13 mouse cellular contexts compared by ENCODE assay signal in genomic region chr17:71479381-71479901, GRCm38 (mm10). TPM values are rescaled to one million over a fixed set of nuclear protein-coding genes. Genes with fewer than 3 reads are reported as not detected.
DNase-seq lines count a peak whose midpoint lies in the region; ATAC-seq lines count a peak whose summit lies in the region.
"Had no signal": no experiment of that assay in that cellular context is flagged by ENCODE, and none has a peak within 500 bp of the region (broad histone marks: within the 10 kb centered on the region; RNA-seq: fewer than 3 reads in every experiment).

No protein-coding gene starts in this region.

- H3K9me3 ChIP-seq in kidney, embryonic 15.5 days (replicated peaks): no peaks in the 10 kb centered on the region
- H3K9me3 ChIP-seq: hindbrain, embryonic 13.5 days; limb, embryonic 15.5 days had no signal

- H3K4me2 ChIP-seq in kidney, embryonic 15.5 days: no peak overlapping the region
- H3K4me2 ChIP-seq: hindbrain, embryonic 13.5 days; limb, embryonic 15.5 days had no signal

- H3K27ac ChIP-seq in kidney, embryonic 15.5 days: no peak overlapping the region
- H3K27ac ChIP-seq: hindbrain, embryonic 13.5 days; limb, embryonic 15.5 days had no signal

- H3K27me3 ChIP-seq in kidney, embryonic 15.5 days: no peaks in the 10 kb centered on the region
- H3K27me3 ChIP-seq: hindbrain, embryonic 13.5 days; limb, embryonic 15.5 days had no signal

- ATAC-seq in kidney, embryonic 15.5 days (replicated peaks; ENCODE audit: low FRiP score): no peak
- peak; percentile 17; the same call in 1 of the 2 replicates for ATAC-seq in megakaryocyte progenitor cell, adult 5-6 weeks (replicated peaks; ENCODE audit: poor library complexity)
- ATAC-seq: forebrain, embryonic 16.5 days had no signal

- H3K4me1 ChIP-seq in kidney, embryonic 15.5 days: peaks cover 13% of the 10 kb centered on the region; the same call in 1 of the 2 replicates

- DNase-seq in kidney, adult 9 months: peak; percentile 35
- peak; percentile 38 for DNase-seq in R1 (ENCODE audit: low read depth, low spot score)
- DNase-seq in thymus, postnatal 14 days: peak; percentile 65
- no peak for DNase-seq in urinary bladder, postnatal 36 days (ENCODE audit: low spot score in 2 of 2)
- DNase-seq in frontal cortex, postnatal 14 days (ENCODE audit: low spot score in 2 of 2): no peak
- no peak for DNase-seq in adrenal gland, postnatal 36 days
- DNase-seq: adrenal gland, adult 8-10 months; cerebellum, adult 2 months had no signal

- no peak overlapping the region for H3K4me3 ChIP-seq in kidney, embryonic 15.5 days (replicated peaks)
- H3K4me3 ChIP-seq: hindbrain, embryonic 13.5 days; limb, embryonic 15.5 days had no signal

- 57% methylated on average over 5 of the region's 5 CpGs for WGBS in kidney, embryonic 15.5 days

- no peak overlapping the region for H3K9ac ChIP-seq in kidney, embryonic 15.5 days
- H3K9ac ChIP-seq: hindbrain, embryonic 13.5 days; limb, embryonic 15.5 days had no signal

- no peaks in the 10 kb centered on the region for H3K36me3 ChIP-seq in kidney, embryonic 15.5 days
- H3K36me3 ChIP-seq: limb, embryonic 15.5 days had no signal

RNA-seq across cellular contexts. Expression of gene Smchd1, which starts 4.3 kb away (rescaled TPM):
- polyA plus RNA-seq in kidney, embryonic 15.5 days (2015; fragmentation: Nextera tagmentation; extraction: Ambion mirVana): 74.4 and 76.7 TPM in 2 replicates
- total RNA-seq in megakaryocyte progenitor cell, adult 5-6 weeks (2015): 162 and 180 TPM in 2 replicates
- 196 and 241 TPM in 2 replicates for total RNA-seq in megakaryocyte progenitor cell, adult 5-6 weeks (2017)
- total RNA-seq in adrenal gland, postnatal 36 days (2021): 10 to 100 TPM; 36.8 to 42.1 TPM

RNA-seq across cellular contexts. Expression of gene Gm4707, which starts 19.7 kb away (rescaled TPM):
- 3.7 and 5.5 TPM in 2 replicates for polyA plus RNA-seq in kidney, embryonic 15.5 days (2015; fragmentation: Nextera tagmentation; extraction: Ambion mirVana)
- 2.4 and 4.3 TPM in 2 replicates for total RNA-seq in megakaryocyte progenitor cell, adult 5-6 weeks (2015)
- total RNA-seq in megakaryocyte progenitor cell, adult 5-6 weeks (2017): 3.0 and 4.0 TPM in 2 replicates
- 1 to 10 TPM; 1.3 to 2.1 TPM for total RNA-seq in adrenal gland, postnatal 36 days (2021)

RNA-seq across cellular contexts. Expression of gene Ndc80, which starts 47.2 kb away (rescaled TPM):
- polyA plus RNA-seq in kidney, embryonic 15.5 days (2015; fragmentation: Nextera tagmentation; extraction: Ambion mirVana): 52.3 TPM in 2 replicates
- total RNA-seq in megakaryocyte progenitor cell, adult 5-6 weeks (2015): 51.2 and 57.3 TPM in 2 replicates
- total RNA-seq in megakaryocyte progenitor cell, adult 5-6 weeks (2017): 75.0 and 91.7 TPM in 2 replicates
- 1 to 10 TPM; 3.1 to 3.6 TPM for total RNA-seq in adrenal gland, postnatal 36 days (2021)
- polyA plus RNA-seq: cerebellum, adult 2 months had no signal

Comparison
In these comparisons a context has a peak if more than half of its experiments do, and no peak if none do; other contexts are left out.
1. DNase-seq: peak in kidney, adult 9 months (single experiment), R1 (single experiment) and thymus, postnatal 14 days (single experiment); none in urinary bladder, postnatal 36 days (0 of 2), frontal cortex, postnatal 14 days (0 of 2) and adrenal gland, postnatal 36 days (0 of 2).
2. RNA of gene Ndc80, which starts 47.2 kb away (total RNA-seq): 51.2 to 91.7 TPM in megakaryocyte progenitor cell, adult 5-6 weeks; 3.1 to 3.6 TPM in adrenal gland, postnatal 36 days; every median in the first group is over 10 times any median in the second.